Mouse (Mus musculus) myocyte (in vitro differentiated cells): ENCODE data around the gene Hmbs.

Experiments used
- CEBPB ChIP-seq: IDR thresholded peaks from 2 replicates; pipeline ENCODE4 v1.6.1; 2011; ENCODE audit warnings: mild to moderate bottlenecking, moderate library complexity; ENCODE audit not compliant: poor library complexity, insufficient read depth, severe bottlenecking
- E2F4 ChIP-seq: IDR thresholded peaks from one replicate; pipeline ENCODE4 v1.6.1; 2011; ENCODE audit warnings: mild to moderate bottlenecking, control low read depth, moderate library complexity; ENCODE audit not compliant: insufficient read depth
- MAX ChIP-seq: IDR thresholded peaks from one replicate; pipeline ENCODE4 v1.6.1; 2011; ENCODE audit warnings: low read depth, mild to moderate bottlenecking, control low read depth
- MYOD1 ChIP-seq, 3 experiments: IDR thresholded peaks; one replicate each; pipeline ENCODE4 v1.6.1; 2011; ENCODE audit warnings: control low read depth in 2 of 3, low read depth in 2 of 3, mild to moderate bottlenecking in 2 of 3, moderate library complexity in 1 of 3; ENCODE audit not compliant: insufficient read length in 2 of 3, control insufficient read depth in 1 of 3
- MYOG ChIP-seq, 3 experiments: IDR thresholded peaks; one replicate each; pipeline ENCODE4 v1.6.1; 2011; ENCODE audit warnings: control low read depth in 2 of 3, low read depth in 2 of 3, mild to moderate bottlenecking in 2 of 3; ENCODE audit not compliant: insufficient read length in 2 of 3, control insufficient read depth in 1 of 3, insufficient read depth in 1 of 3
- POLR2A ChIP-seq: IDR thresholded peaks from one replicate; pipeline ENCODE4 v1.6.1; 2011; ENCODE audit warnings: low read depth, mild to moderate bottlenecking, control low read depth, moderate library complexity; ENCODE audit not compliant: insufficient read length
- POLR2AphosphoS2 ChIP-seq: IDR thresholded peaks from one replicate; pipeline ENCODE4 v1.6.1; 2011; ENCODE audit warnings: low read depth, control low read depth; ENCODE audit not compliant: insufficient read length
- REST ChIP-seq: IDR thresholded peaks from one replicate; pipeline ENCODE4 v1.6.1; 2011; ENCODE audit warnings: mild to moderate bottlenecking, control low read depth, moderate library complexity; ENCODE audit not compliant: insufficient read depth, insufficient read length
- TCF12 ChIP-seq: IDR thresholded peaks from one replicate; pipeline ENCODE4 v1.6.1; 2011; ENCODE audit warnings: mild to moderate bottlenecking, control low read depth; ENCODE audit not compliant: poor library complexity, insufficient read depth, severe bottlenecking
- TCF3 ChIP-seq: IDR thresholded peaks from one replicate; pipeline ENCODE4 v1.6.1; 2011; ENCODE audit warnings: low read depth, control low read depth; ENCODE audit not compliant: insufficient read length
- USF1 ChIP-seq: IDR thresholded peaks from one replicate; pipeline ENCODE4 v1.6.1; 2011; ENCODE audit warnings: low read depth, mild to moderate bottlenecking, control low read depth, moderate library complexity

GRCm38 (mm10) chr9:44347166-44347565, 3.1 kb upstream of the Hmbs start:
- no peak for TF ChIP-seq MYOD1 (IDR thresholded peaks at IDR 0.05; ENCODE audit: control insufficient read depth in 1 of 3, insufficient read length in 2 of 3, low read depth in 2 of 3)
- no peak for TF ChIP-seq POLR2A
- TF ChIP-seq MYOG (IDR thresholded peaks at IDR 0.05; ENCODE audit: control insufficient read depth in 1 of 3, insufficient read depth in 1 of 3, insufficient read length in 2 of 3, low read depth in 2 of 3) = no peak
- TF ChIP-seq MAX = no peak
- no peak for TF ChIP-seq POLR2AphosphoS2
- TF ChIP-seq USF1 = no peak
- TF ChIP-seq TCF12 = no peak
- TF ChIP-seq E2F4 = no peak
- no peak for TF ChIP-seq TCF3
- TF ChIP-seq CEBPB = no peak
- no peak for TF ChIP-seq REST
